Mouse (Mus musculus) gastrocnemius, postnatal 4 days (tissue): ENCODE measurements at regions not wholly inside any gene's neighbourhood (a gene's known extent, or its start where the extent isn't known, plus 50 kb on each side); places are given as distances from the start of the nearest gene placed in this dataset.
"Not testable (repeated sequence)": the region's sequence is repeated elsewhere in the genome, so short reads cannot be mapped to it uniquely, and the experiment has no call there.

Source experiments
- DNase-seq, 2 experiments: peaks; one replicate each; pipeline ENCODE4 v3.0.0; 2021 to 2022; ENCODE audit warnings: low spot score in 2 of 2, mixed read lengths in 2 of 2

GRCm38 (mm10) chr3:96374343-96374624 lies 77.8 kb downstream of the BC107364 start:
- DNase-seq: not testable (repeated sequence)

GRCm38 (mm10) chr3:96373600-96374342 lies 78.3 kb downstream of the BC107364 start:
- not testable (repeated sequence) for DNase-seq

- not testable (repeated sequence) for DNase-seq
These were observed 68.8 kb upstream of the Fcgr1 start for GRCm38 (mm10) chr3:96362581-96362980.

- peak in 1 of 2 experiments; percentile 2 for DNase-seq
These were observed 67.0 kb upstream of the Fcgr1 start for GRCm38 (mm10) chr3:96360816-96361215.

GRCm38 (mm10) chr3:96360214-96360536 lies 66.4 kb upstream of the Fcgr1 start:
- DNase-seq: not testable (repeated sequence)

GRCm38 (mm10) chr3:96359507-96360213 lies 65.9 kb upstream of the Fcgr1 start:
- DNase-seq: not testable (repeated sequence)

- not testable (repeated sequence) for DNase-seq
These were observed 57.9 kb upstream of the Fcgr1 start for GRCm38 (mm10) chr3:96351623-96352022.

- DNase-seq: not testable (repeated sequence)
These were observed 57.2 kb upstream of the Fcgr1 start for GRCm38 (mm10) chr3:96350985-96351384.

- not testable (repeated sequence) for DNase-seq
These were observed 52.8 kb upstream of the Fcgr1 start for GRCm38 (mm10) chr3:96346543-96346942.

- peak in 1 of 2 experiments; percentile 8 for DNase-seq
These were observed 49.8 kb upstream of the Fcgr1 start for GRCm38 (mm10) chr3:96343471-96344120.
